Mouse (Mus musculus) kidney, postnatal 0 days (tissue): Measurements from ENCODE around the gene Atp5f1. TPM values are rescaled to one million over a fixed set of nuclear protein-coding genes. Genes with fewer than 3 reads are reported as not detected.

Experiments used
- ATAC-seq: fragments of 200-750 bp; cut with Nextera tagmentation; replicated peaks from 2 replicates; pipeline ENCODE4 v1.8.0; 2017; ENCODE audit warnings: low read depth, moderate number of reproducible peaks, moderate TSS enrichment, moderate library complexity; ENCODE audit not compliant: low FRiP score
- DNase-seq: peaks from one replicate; pipeline ENCODE4 v3.0.0-alpha.2; 2016; ENCODE audit warnings: low spot score
- H3K27ac ChIP-seq: fragments of 300-500 bp; sonication (generic); 2 replicates; pipeline ENCODE4 v1.5.1; 2014; ENCODE audit warnings: mild to moderate bottlenecking
- H3K27me3 ChIP-seq: fragments of 300-500 bp; sonication (generic); 2 replicates; pipeline ENCODE4 v1.6.1; 2014; ENCODE audit warnings: low read length, mixed read lengths; ENCODE audit not compliant: insufficient read depth
- H3K36me3 ChIP-seq: fragments of 300-500 bp; sonication (generic); 2 replicates; pipeline ENCODE4 v1.6.1; 2014; ENCODE audit warnings: low read length, mixed read lengths; ENCODE audit not compliant: insufficient read depth
- H3K4me1 ChIP-seq: fragments of 300-500 bp; sonication (generic); replicated peaks from 2 replicates; pipeline ENCODE4 v1.6.1; 2014; ENCODE audit warnings: antibody characterized with exemption, low read length, mixed read lengths; ENCODE audit not compliant: insufficient read depth
- H3K4me2 ChIP-seq: fragments of 300-500 bp; sonication (generic); 2 replicates; pipeline ENCODE4 v1.6.1; 2014; ENCODE audit warnings: mild to moderate bottlenecking, low read length, moderate library complexity, mixed read lengths
- H3K4me3 ChIP-seq: fragments of 300-500 bp; sonication (generic); replicated peaks from 2 replicates; pipeline ENCODE4 v1.5.1; 2014; ENCODE audit warnings: low read depth, low read length
- H3K9ac ChIP-seq: fragments of 300-500 bp; sonication (generic); 2 replicates; pipeline ENCODE4 v1.6.1; 2014; ENCODE audit warnings: low read depth, low read length
- H3K9me3 ChIP-seq: fragments of 300-500 bp; sonication (generic); replicated peaks from 2 replicates; pipeline ENCODE4 v1.6.1; 2016; ENCODE audit warnings: low read length, inconsistent platforms, mixed read lengths
- CTCF ChIP-seq: IDR thresholded peaks from 2 replicates; pipeline ENCODE4 v1.5.1; 2016; ENCODE audit warnings: antibody characterized with exemption, low read depth, mild to moderate bottlenecking, moderate library complexity
- WGBS: fragments of 180-500 bp; shearing (Covaris S2); extraction: QIAGEN DNeasy Blood & Tissue Kit; methylation state at CpG from one replicate; pipeline ENCODE4 v1.1.7; 2014; 5-methylcytosine and 5-hydroxymethylcytosine counted together
- polyA plus RNA-seq: library from polyadenylated mRNA; unstranded; fragments of >200 nt; fragmentation: Nextera tagmentation; extraction: Ambion mirVana; gene quantifications from 2 replicates; pipeline ENCODE4 v1.2.1, GENCODE M21; 2015

The Atp5f1 gene
- polyA plus RNA-seq, 1 experiment from 2014 or later: 779 TPM

DNA sequence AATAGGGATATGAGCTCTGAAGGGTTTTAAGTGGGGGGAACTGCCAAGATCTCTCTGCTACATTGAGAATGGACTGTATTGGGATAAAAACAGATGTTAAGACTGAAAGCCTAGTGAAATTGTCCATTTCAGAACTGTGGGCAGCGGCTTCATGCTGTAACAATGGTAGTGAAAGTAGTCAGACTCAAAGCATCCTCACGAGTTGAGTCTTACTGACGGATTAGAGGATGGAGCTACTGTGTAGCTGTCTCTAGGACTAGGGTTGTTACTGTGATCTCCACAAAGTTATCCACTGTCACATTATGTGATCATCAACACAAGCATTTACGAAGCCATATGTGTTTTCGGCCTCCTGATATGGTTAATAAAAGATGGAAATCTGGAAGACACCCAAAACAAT lies 1.7 kb downstream of the Atp5f1 start:
- 36% methylated on average over 5 of the region's 5 CpGs for WGBS
- DNase-seq (peak; percentile 12), ATAC-seq (no peak)
- TF ChIP-seq CTCF: no peak
- Histone ChIP-seq H3K4me1 (peaks cover 18% of the 10 kb centered on the region), H3K4me3 (peak overlapping the region; percentile 80), H3K36me3 (peaks cover 20% of the 10 kb centered on the region), H3K27me3 (no peaks in the 10 kb centered on the region), H3K4me2 (peak overlapping the region; percentile 58), H3K27ac (peak overlapping the region; percentile 97; the same call in 1 of the 2 replicates), H3K9me3 (no peaks in the 10 kb centered on the region), H3K9ac (peak overlapping the region; percentile 95)

DNA sequence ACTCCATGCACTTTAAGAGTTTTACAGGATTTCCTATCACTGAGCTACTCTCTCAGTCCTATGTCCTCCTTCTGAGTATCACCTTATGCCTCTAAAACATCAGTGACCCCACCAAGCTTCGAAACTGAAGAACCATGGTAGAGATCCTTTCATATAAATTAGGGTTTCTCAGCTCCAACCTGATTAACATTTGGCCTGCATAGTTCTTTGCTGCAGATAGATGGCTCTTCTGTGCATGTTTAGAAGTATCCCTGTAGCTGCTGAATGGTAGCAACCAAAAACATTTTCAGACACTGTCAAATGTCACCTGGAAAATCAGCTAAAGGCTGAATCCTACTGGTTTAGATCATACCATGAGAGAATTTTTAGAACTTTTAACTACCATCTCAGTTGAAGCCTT lies 2.7 kb downstream of the Atp5f1 start:
- 83% methylated on average over 1 of the region's 1 CpGs for WGBS
- Histone ChIP-seq H3K4me1 (peaks cover 18% of the 10 kb centered on the region), H3K27ac (no peak overlapping the region), H3K27me3 (no peaks in the 10 kb centered on the region), H3K9me3 (no peaks in the 10 kb centered on the region), H3K9ac (peak overlapping the region; percentile 95; the same call in 1 of the 2 replicates), H3K4me3 (no peak overlapping the region), H3K4me2 (peak overlapping the region; percentile 58; the same call in 1 of the 2 replicates), H3K36me3 (peaks cover 19% of the 10 kb centered on the region)
- DNase-seq (peak; percentile 29), ATAC-seq (no peak)
- peak; percentile 48 for TF ChIP-seq CTCF

DNA sequence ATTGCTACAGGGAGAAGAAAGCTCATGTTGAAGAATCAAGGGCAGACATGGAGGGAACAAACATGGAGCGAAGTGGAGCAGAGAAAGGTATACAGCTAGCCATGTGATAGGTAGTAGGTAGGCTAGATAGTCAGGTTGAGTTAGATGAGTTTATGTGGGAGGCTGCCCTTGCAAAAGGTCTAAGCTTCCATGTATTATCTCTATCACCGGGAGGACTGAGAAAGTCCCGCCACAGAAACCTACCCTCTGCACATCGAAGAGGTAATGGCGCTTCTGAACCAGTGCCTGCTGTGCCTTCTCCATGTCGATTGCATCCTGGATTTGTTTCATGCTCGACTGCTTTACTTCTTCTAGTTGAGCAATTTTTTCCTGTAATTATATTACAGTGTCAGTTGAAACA lies 8.6 kb downstream of the Atp5f1 start:
- ATAC-seq: no peak
- WGBS: 89% methylated on average over 7 of the region's 7 CpGs
- no peak overlapping the region for H3K27ac ChIP-seq
- H3K9me3 ChIP-seq: no peaks in the 10 kb centered on the region
- H3K36me3 ChIP-seq: peaks cover 54% of the 10 kb centered on the region
- H3K9ac ChIP-seq: no peak overlapping the region
- no peak for TF ChIP-seq CTCF
- no peaks in the 10 kb centered on the region for H3K4me1 ChIP-seq
- no peak overlapping the region for H3K4me3 ChIP-seq
- H3K27me3 ChIP-seq: no peaks in the 10 kb centered on the region
- H3K4me2 ChIP-seq: no peak overlapping the region
- no peak for DNase-seq

DNA sequence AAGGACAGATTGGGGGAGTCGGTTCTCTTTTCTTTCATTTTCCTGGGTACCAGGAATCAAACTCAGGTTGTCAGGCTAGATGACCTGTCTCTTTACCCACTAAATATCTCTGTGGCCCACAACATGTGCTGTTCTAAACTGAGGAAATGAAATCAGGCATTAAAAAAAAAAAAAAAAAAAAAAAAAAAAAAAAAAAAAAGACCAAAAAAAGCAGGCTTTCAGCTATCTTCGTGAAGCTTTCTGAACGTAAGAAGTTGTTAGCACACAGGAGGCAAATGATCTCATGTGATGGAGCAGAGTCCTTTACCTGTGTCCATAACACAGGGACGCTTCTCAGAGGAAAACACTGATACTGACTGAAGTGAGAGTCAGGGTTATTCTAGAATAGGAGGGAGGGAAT lies 23.8 kb downstream of the Atp5f1 start:
- no peak for TF ChIP-seq CTCF
- no peak for ATAC-seq
- H3K4me1 ChIP-seq: no peaks in the 10 kb centered on the region

DNA sequence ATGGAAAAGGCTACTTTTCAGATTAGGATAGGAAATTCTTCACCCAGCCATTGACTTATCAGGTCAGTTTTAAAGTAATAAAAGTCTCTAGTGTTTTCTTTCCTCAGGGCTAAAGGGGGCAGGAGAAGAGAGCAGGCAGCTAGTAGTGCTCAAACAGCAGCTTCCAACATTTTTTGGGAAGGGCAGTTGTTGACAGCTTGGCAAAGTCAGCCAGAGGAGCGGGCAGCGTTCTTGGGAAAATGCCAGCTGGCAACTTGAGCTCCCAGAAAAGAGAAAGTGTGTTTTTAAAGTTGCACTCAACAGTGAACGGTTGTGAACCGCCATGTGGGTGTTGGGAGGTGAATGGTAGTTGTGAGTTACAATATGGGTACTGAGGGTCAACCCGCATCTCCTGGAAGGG lies 24.9 kb downstream of the Atp5f1 start:
- ATAC-seq (no peak), DNase-seq (no peak)
- Histone ChIP-seq H3K4me2 (no peak overlapping the region), H3K4me3 (no peak overlapping the region), H3K27ac (no peak overlapping the region), H3K9me3 (no peaks in the 10 kb centered on the region), H3K4me1 (no peaks in the 10 kb centered on the region), H3K9ac (no peak overlapping the region), H3K36me3 (0 out of 2 replicates have a peak, but pooled peaks cover 4% of the 10 kb centered on the region), H3K27me3 (no peaks in the 10 kb centered on the region)
- WGBS: 75% methylated on average over 5 of the region's 5 CpGs
- no peak for TF ChIP-seq CTCF

More for the DNA sequence above, 23.8 kb downstream of the Atp5f1 start:
- no peak for DNase-seq
- Histone ChIP-seq H3K9ac (no peak overlapping the region), H3K9me3 (no peaks in the 10 kb centered on the region), H3K27me3 (no peaks in the 10 kb centered on the region), H3K27ac (no peak overlapping the region), H3K4me2 (no peak overlapping the region), H3K36me3 (peaks cover 9% of the 10 kb centered on the region; the same call in 1 of the 2 replicates), H3K4me3 (no peak overlapping the region)
- 89% methylated on average over 4 of the region's 4 CpGs for WGBS

DNA sequence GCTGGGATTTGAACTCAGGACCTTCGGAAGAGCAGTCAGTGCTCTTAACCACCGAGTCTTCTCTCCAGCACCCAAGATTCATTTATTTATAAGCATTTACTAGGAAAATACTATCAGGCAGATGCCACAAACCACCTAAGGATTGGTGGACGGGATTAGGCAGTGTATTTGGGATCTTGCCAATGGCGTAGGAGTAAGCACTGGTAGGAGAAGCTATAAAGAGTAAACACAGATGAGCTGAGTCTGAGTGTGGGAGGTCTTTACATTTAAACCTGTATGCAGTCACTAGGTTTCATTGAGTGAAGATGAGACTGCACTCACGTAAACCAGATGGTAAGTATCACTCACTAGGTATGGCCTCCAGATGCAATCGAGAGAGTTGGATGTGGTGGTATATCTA lies 26.0 kb downstream of the Atp5f1 start:
- H3K9me3 ChIP-seq: no peaks in the 10 kb centered on the region
- no peak for TF ChIP-seq CTCF
- ATAC-seq: no peak
- no peak overlapping the region for H3K27ac ChIP-seq
- H3K36me3 ChIP-seq: 0 out of 2 replicates have a peak, but pooled peaks cover 4% of the 10 kb centered on the region
- WGBS: 96% methylated on average over 6 of the region's 6 CpGs
- H3K4me3 ChIP-seq: no peak overlapping the region
- no peaks in the 10 kb centered on the region for H3K4me1 ChIP-seq
- H3K4me2 ChIP-seq: no peak overlapping the region
- no peaks in the 10 kb centered on the region for H3K27me3 ChIP-seq
- H3K9ac ChIP-seq: no peak overlapping the region
- no peak for DNase-seq
